Mouse (Mus musculus) embryonic facial prominence, embryonic 11.5 days (tissue): Measurements from ENCODE around the gene S100a2. TPM values are rescaled to one million over a fixed set of nuclear protein-coding genes. Genes with fewer than 3 reads are reported as not detected.

Source experiments
- ATAC-seq: fragments of 200-750 bp; cut with Nextera tagmentation; replicated peaks from 2 replicates; pipeline ENCODE4 v1.8.0; 2017; ENCODE audit warnings: low read depth; ENCODE audit not compliant: insufficient number of reproducible peaks, low FRiP score, low TSS enrichment
- DNase-seq: peaks from one replicate; pipeline ENCODE4 v3.0.0-alpha.2; 2015; ENCODE audit warnings: low spot score
- H3K27ac ChIP-seq: fragments of 300-500 bp; sonication (generic); replicated peaks from 2 replicates; pipeline ENCODE4 v1.5.1; 2014; ENCODE audit warnings: mild to moderate bottlenecking, low read depth, low read length, control low read depth
- H3K27me3 ChIP-seq: fragments of 300-500 bp; sonication (generic); 2 replicates; pipeline ENCODE4 v1.6.1; 2014; ENCODE audit warnings: mild to moderate bottlenecking, low read length, moderate library complexity, mixed read lengths; ENCODE audit not compliant: control insufficient read depth, insufficient read depth
- H3K36me3 ChIP-seq: fragments of 300-500 bp; sonication (generic); replicated peaks from 2 replicates; pipeline ENCODE4 v1.6.1; 2014; ENCODE audit warnings: low read depth, mild to moderate bottlenecking, low read length, moderate library complexity, mixed read lengths; ENCODE audit not compliant: control insufficient read depth, insufficient read depth
- H3K4me1 ChIP-seq: fragments of 300-500 bp; sonication (generic); 2 replicates; pipeline ENCODE4 v1.6.1; 2014; ENCODE audit warnings: low read length, mixed read lengths; ENCODE audit not compliant: control insufficient read depth, insufficient read depth
- H3K4me2 ChIP-seq: fragments of 300-500 bp; sonication (generic); 2 replicates; pipeline ENCODE4 v1.6.1; 2014; ENCODE audit warnings: low read depth, mild to moderate bottlenecking, control low read depth, low read length, moderate library complexity
- H3K4me3 ChIP-seq: fragments of 300-500 bp; sonication (generic); 2 replicates; pipeline ENCODE4 v1.5.1; 2014; ENCODE audit warnings: low read depth, low read length, control low read depth
- H3K9ac ChIP-seq: fragments of 300-500 bp; sonication (generic); replicated peaks from 2 replicates; pipeline ENCODE4 v1.6.1; 2014; ENCODE audit warnings: mild to moderate bottlenecking, control low read depth, low read length
- H3K9me3 ChIP-seq: fragments of 300-500 bp; sonication (generic); replicated peaks from 2 replicates; pipeline ENCODE4 v1.6.1; 2016; ENCODE audit warnings: mild to moderate bottlenecking, low read length, inconsistent platforms, mixed read lengths; ENCODE audit not compliant: control insufficient read depth
- WGBS: fragments of 180-500 bp; shearing (Covaris S2); extraction: QIAGEN DNeasy Blood & Tissue Kit; methylation state at CpG from one replicate; pipeline ENCODE4 v1.1.7; 2014; 5-methylcytosine and 5-hydroxymethylcytosine counted together
- polyA plus RNA-seq: library from polyadenylated mRNA; unstranded; fragments of >200 nt; fragmentation: Nextera tagmentation; extraction: Ambion mirVana; gene quantifications from 2 replicates; pipeline ENCODE4 v1.2.1, GENCODE M21; 2014

The S100a2 gene
- polyA plus RNA-seq, 1 experiment from 2014 or later = not detected

DNA sequence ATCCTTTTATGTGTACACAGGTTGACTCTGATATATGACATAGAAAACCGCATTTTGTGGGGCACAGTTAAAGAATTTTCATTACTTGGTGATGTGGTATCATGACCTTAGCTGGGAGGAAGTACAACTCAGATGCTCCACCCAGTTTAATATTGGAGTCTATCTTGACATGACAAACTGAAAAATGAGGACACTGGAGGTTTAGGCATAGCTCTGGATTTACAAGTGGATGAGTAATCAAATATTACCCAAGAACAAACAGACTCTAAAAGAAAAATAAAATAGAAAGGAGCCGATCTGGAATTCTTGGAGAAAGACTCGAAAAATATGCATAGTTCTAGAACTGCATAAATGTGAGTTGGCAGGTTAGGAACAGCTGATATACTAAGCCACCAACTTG lies 14.7 kb upstream of the S100a2 start:
- no peaks in the 10 kb centered on the region for H3K9me3 ChIP-seq

DNA sequence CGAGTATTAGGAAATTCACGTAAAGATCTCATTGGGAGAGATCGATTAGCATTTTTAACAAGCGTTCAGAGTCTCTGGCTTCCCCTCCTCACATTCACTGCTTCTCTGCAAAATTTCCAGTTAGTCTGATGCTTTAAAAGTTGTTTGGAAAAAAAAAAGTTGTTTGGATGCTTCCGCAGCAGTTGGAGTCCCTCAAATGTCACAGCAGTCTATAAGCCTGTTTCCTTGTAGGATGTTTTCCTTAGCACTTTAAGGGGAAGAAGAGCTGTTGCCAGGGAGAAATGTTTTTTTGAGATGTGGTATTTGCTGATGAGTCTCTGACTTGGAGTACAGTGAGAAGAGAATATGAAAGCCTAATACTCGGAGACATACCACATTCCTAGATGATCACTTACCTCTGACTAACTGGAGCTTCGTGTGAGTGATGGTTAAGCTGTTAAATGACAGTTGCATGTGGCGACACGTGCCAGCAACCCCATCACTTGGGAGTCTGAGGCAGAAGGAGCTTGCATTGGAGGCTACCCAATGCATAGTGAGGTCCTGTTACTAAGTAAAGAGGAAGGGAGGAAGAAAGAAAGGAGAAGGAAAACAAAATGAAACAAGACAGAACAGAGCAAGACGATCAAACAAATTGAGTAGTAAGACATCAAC lies 13.6 kb upstream of the S100a2 start:
- ATAC-seq = no peak
- no peak overlapping the region for H3K4me2 ChIP-seq
- no peaks in the 10 kb centered on the region for H3K4me1 ChIP-seq
- no peak for DNase-seq
- H3K27ac ChIP-seq = no peak overlapping the region
- no peaks in the 10 kb centered on the region for H3K27me3 ChIP-seq
- no peak overlapping the region for H3K9ac ChIP-seq
- 73% methylated on average over 10 of the region's 10 CpGs for WGBS
- H3K36me3 ChIP-seq = no peaks in the 10 kb centered on the region
- no peak overlapping the region for H3K4me3 ChIP-seq
- no peaks in the 10 kb centered on the region for H3K9me3 ChIP-seq

More for the DNA sequence above, 14.7 kb upstream of the S100a2 start:
- H3K4me3 ChIP-seq = no peak overlapping the region
- H3K4me2 ChIP-seq = no peak overlapping the region
- H3K27me3 ChIP-seq = no peaks in the 10 kb centered on the region
- no peak overlapping the region for H3K9ac ChIP-seq
- H3K36me3 ChIP-seq = no peaks in the 10 kb centered on the region
- ATAC-seq (no peak), DNase-seq (no peak)
- H3K4me1 ChIP-seq = no peaks in the 10 kb centered on the region
- no peak overlapping the region for H3K27ac ChIP-seq
- 90% methylated on average over 3 of the region's 3 CpGs for WGBS

DNA sequence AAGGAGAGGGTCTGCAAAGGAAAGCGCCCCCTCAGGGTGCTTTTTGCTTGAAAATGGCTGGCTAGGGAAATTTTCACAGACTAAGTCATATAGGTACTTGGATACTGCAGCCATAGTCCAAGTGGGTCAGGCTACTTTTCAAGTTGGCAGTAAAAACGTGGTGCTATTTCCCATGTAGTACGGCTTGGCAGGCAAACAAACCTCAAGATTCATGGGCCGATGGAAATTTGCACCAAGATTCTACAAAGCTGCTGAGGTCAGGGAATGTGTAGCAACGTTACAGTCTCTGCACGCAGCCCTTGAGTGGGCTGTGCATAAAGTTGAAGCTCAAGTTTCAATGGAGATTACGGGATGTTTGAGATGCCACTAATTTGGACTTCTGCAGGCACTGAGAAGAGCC lies 10.6 kb upstream of the S100a2 start:
- Histone ChIP-seq H3K9me3 (no peaks in the 10 kb centered on the region), H3K4me2 (no peak overlapping the region), H3K4me1 (no peaks in the 10 kb centered on the region), H3K27me3 (no peaks in the 10 kb centered on the region), H3K4me3 (no peak overlapping the region), H3K27ac (no peak overlapping the region), H3K9ac (no peak overlapping the region), H3K36me3 (no peaks in the 10 kb centered on the region)
- no peak for ATAC-seq
- 61% methylated on average over 7 of the region's 7 CpGs for WGBS
- no peak for DNase-seq

DNA sequence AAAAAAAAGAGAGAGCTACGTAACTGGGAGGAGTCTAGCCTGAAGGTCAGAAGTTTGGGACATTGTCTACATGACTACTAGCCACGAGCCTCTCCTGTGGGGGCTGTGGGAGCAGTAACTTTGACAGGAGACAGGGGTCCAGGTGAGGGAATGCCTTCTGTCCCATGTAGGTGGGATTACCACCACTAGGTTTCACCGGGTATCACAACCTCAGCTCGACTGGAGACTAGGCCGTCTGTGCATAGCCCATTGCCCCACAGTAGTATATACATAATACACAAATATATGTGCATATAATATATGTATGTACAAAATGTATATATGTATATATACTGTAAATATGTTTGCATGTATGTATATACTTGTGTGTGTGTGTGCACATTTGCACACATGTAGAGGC lies 8.9 kb upstream of the S100a2 start:
- H3K36me3 ChIP-seq = no peaks in the 10 kb centered on the region
- ATAC-seq (no peak), DNase-seq (no peak)
- H3K9ac ChIP-seq = no peak overlapping the region
- H3K4me1 ChIP-seq = no peaks in the 10 kb centered on the region
- H3K4me3 ChIP-seq = no peak overlapping the region
- H3K9me3 ChIP-seq = no peaks in the 10 kb centered on the region
- H3K27ac ChIP-seq = no peak overlapping the region
- no peaks in the 10 kb centered on the region for H3K27me3 ChIP-seq
- no peak overlapping the region for H3K4me2 ChIP-seq
- 88% methylated on average over 5 of the region's 5 CpGs for WGBS

DNA sequence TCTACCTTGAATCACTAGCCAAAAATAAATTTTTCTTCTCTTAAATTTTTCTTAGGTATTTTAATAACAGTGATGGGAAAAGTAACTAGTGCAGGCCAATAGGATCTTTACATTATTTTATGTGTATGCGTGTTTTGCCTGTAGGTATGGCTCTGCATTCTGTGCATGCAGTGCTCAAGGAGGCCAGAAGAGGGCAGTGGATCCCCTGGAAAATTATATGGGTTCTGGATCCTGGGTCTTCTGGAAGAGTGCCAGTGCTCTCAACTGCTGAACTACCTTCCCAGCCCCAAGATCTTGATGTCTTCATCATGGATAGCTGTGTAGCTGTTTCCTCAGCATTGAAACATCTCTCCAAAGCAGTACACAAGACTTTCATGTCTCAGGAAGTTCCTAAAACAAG lies 7.9 kb upstream of the S100a2 start:
- WGBS = 91% methylated on average over 1 of the region's 1 CpGs
- DNase-seq (no peak), ATAC-seq (no peak)
- no peaks in the 10 kb centered on the region for H3K9me3 ChIP-seq
- no peak overlapping the region for H3K27ac ChIP-seq
- H3K4me2 ChIP-seq = no peak overlapping the region
- H3K27me3 ChIP-seq = no peaks in the 10 kb centered on the region
- H3K9ac ChIP-seq = no peak overlapping the region
- no peak overlapping the region for H3K4me3 ChIP-seq
- no peaks in the 10 kb centered on the region for H3K36me3 ChIP-seq
- no peaks in the 10 kb centered on the region for H3K4me1 ChIP-seq

DNA sequence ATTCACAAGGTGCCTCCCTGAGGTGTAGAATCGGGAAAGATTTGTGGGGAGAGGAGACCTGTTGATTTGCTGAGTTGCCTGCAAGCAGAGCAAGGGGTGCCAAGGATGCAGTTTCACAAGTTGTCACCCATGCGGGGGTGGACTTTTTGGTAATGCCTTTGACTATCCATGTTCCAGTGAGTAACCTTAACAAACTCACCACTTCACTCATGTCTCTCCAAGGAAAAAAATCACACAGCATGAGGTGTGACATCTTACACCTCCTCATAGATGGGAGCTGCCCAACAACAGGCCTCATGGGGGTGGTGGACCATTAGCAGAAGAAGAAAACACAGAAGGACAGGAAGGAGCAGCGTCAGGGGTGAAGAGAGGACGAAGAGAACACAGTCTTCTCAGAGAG lies 7.5 kb upstream of the S100a2 start:
- Histone ChIP-seq H3K9ac (no peak overlapping the region), H3K4me3 (no peak overlapping the region), H3K27ac (no peak overlapping the region), H3K4me1 (no peaks in the 10 kb centered on the region), H3K4me2 (no peak overlapping the region), H3K36me3 (no peaks in the 10 kb centered on the region), H3K27me3 (no peaks in the 10 kb centered on the region), H3K9me3 (no peaks in the 10 kb centered on the region)
- WGBS = 90% methylated on average over 4 of the region's 4 CpGs
- ATAC-seq = no peak
- DNase-seq = no peak

DNA sequence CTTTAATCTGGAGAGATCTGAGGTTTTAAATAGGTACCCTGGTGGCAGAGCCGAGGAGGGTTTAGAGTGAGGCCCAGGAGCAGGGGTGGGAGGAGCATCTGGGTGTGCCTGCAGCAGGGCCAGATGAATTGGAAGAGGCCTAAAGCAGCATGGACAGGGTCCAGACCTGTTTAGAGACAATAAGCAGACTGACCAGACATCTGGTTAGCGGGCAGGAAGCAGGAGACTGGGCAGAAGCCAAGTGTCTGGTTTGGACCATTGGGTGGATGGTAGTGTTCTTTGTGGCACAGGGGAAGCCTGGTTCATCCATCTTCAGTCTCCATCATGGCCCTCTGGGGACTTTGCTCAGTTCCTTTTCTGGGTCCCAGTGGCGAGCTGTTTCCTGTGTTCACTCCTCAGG lies 6.2 kb upstream of the S100a2 start:
- DNase-seq = no peak
- Histone ChIP-seq H3K27ac (no peak overlapping the region), H3K4me3 (no peak overlapping the region), H3K27me3 (no peaks in the 10 kb centered on the region), H3K9me3 (no peaks in the 10 kb centered on the region), H3K9ac (no peak overlapping the region), H3K36me3 (no peaks in the 10 kb centered on the region), H3K4me2 (no peak overlapping the region), H3K4me1 (no peaks in the 10 kb centered on the region)
- 45% methylated on average over 3 of the region's 3 CpGs for WGBS
- ATAC-seq = no peak

DNA sequence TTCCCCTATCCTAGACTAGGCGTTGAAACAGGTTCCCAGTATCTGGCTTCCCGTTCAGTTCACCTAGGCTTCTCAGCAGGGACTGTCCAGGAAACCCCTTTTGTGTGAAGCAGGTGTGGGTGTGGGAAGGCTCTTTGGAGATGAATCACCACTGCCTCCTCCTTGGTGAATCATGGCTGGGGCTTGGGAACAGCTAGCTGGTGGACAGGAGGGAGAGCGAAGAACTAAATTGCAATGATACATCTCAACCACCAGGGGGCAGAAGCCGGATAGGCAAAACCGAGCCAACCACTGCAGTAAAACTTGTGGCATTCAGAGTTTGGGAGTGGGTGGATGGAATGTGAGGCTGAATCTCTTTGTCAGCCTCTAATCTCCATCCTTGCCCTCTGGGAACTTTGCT lies 4.5 kb upstream of the S100a2 start:
- WGBS = 34% methylated on average over 5 of the region's 5 CpGs
- DNase-seq = peak; percentile 84
- Histone ChIP-seq H3K4me3 (no peak overlapping the region), H3K9ac (no peak overlapping the region), H3K27ac (no peak overlapping the region), H3K4me1 (no peaks in the 10 kb centered on the region), H3K36me3 (no peaks in the 10 kb centered on the region), H3K4me2 (no peak overlapping the region), H3K9me3 (no peaks in the 10 kb centered on the region), H3K27me3 (no peaks in the 10 kb centered on the region)
- ATAC-seq = peak; percentile 37; the same call in 1 of the 2 replicates
